Mouse (Mus musculus): ENCODE data around the gene Ndufaf3.

Ndufaf3 gene

DNA sequence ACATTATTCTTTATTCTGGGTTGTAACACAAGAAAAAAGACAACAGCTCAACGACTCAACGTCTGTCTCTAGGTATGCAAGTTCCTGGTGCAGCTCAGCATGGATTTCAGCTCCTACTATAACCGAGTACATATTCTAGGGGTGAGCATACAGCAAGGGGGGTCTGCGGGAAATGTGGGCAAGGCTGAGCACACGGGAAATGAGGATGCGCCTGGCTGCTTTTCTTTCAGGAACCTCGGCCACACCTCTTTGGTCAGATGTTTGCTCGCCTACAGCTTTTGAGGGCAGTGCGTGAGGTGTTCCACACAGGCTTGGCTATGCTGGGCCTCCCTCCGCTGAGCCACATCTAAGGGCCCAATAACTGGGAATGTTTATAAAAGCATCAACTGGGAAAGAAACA is 5.1 kb upstream of the Ndufaf3 start:
- no peak for DNase-seq

DNA sequence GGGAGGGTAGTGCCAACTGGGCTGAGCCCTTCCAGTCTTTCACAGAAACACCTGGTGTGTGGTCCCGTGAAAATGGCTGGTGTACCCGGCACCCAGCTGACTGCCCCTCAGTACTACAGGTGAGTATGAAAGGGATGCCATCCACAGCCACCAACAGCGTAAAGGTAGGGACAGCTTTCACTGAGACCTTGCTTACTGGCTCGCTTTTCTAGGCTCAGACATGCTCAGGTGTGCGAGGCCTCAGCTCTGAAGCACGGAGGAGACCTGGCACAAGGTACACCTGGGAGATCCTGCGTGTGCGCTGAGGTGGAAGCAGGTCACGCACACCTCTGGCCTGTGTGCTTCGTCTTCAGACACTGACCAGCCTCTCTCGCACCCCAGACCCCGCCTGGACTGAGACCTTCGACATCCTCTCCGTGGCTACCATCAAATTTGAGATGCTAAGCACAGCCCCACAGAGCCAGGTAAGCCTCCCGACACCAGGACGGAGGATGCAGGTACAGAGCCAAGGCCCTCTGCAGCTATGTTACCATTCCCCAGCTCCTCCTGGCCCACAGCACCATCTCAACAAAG is 4.3 kb upstream of the Ndufaf3 start:
- no peak for DNase-seq

DNA sequence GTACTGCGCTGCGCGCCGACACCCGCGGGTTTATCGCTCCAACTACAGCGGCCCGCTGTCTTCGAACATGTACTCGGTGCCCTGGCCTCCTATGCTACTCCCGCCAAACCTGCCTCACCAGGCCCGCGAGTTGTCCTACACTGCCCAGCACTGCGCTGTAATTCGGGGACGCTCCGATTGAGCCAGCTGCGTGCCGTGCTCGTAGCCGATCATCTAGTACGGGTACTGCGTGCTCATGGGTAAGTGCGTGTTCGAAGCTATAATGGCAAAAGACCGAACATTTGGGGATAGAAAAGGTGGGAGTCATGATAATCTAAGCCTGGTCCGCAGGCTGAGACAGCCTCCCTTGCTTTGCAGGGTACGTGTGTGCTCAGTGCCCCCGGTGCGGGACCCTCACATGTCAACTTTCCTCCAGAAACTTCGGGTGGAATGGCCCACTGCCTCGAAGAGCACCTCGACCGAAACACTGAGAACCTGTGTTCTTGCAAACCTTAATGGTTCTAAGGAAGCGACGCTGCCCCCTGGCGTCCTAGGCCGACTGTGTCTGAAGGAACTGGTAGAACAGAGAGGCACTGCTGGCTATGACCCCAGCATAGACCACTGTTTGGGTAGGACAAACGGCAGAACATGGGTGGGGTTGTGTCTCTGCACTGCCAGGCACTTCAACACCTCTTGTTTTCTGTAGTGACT is 3.1 kb upstream of the Ndufaf3 start:
- peak; percentile 94 for DNase-seq

DNA sequence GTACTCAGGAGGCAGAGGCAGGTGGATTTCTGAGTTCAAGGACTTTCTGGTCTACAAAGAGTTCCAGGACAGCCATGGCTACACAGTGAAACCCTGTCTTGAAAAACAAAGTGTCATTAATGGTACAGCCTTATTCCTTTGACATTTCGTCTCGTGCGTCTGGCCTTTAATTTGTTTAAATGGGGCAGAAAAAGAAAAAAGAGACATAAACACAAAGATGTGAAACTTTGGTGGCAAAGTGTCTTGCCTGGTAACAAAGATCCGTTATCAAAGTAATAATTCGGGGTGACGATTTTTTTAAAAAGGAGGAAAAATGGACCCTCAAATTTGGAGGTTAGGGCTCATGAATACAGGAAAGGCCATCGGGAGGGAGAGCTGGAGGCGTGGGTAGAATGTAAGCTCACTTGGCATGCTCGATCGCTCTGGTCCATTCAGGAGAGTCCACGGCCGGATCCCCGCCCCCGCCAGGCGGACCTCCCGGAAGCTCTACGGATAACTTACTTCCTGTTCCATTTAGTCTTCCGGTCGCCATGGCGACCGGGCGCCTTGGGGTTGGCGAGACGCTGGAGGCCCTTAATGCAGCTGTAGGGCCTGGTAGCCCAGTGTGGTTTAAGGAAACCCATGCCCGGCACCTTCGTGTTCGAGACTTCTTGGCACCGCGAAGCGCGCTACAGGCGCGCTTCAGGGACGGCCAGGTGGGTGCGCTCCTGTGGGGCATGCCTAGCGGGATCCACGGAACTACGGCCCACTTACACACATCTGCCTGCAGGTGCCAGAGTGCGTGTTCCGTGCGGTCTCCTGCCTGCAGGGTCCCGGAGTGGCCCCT is 2.4 kb upstream of the Ndufaf3 start, which contains the start of gene Dalrd3:
Gene Dalrd3 (plus strand): TSS at position 506 of the 826 bp plus-strand sequence.
- peak; percentile 98 for DNase-seq

DNA sequence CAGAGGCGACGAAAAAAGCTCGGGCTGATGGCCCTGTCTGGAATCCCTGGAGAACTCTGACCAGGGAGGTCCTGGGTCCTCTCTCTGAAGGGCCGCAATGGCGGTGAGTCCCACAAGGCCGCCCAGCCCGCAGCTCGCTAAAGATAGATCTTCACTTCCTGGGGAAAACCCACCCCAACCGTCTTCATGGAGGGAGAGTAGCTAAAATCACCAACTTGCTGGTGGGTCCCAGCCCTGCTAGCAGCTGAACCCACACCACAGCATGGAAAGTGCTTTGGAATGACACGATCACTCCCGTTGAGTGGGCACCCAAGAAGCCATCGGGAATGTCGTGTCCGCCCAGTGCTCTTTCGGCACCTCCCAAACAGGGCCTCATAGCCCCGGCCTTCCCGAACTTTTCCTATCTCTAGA is 1.3 kb upstream of the Ndufaf3 start:
- no peak for DNase-seq

DNA sequence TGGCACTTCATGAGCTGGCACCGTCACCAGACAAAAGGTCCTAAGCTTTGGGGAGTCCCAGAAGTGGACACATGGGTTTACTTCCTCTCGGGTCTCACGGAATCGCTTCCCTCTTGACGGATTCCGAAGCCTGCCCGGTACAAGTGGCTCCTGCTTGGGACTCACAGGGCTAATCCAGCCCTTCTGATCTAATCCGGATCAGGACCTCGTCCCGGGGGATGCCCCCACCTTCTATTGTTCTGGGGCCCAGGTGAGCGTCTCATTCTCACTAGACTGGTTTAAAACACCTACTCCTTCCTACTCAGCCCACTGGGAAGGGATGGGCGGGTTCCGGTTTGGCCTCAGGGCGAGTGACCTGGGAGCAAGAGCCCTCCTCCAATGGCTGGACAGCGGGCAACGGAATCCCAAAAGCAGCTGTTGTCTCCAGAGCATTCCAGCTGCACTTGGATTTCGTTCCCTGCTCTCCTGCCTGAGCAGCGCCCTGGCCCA is 741 bp upstream of the Ndufaf3 start:
- peak; percentile 42 for DNase-seq

DNA sequence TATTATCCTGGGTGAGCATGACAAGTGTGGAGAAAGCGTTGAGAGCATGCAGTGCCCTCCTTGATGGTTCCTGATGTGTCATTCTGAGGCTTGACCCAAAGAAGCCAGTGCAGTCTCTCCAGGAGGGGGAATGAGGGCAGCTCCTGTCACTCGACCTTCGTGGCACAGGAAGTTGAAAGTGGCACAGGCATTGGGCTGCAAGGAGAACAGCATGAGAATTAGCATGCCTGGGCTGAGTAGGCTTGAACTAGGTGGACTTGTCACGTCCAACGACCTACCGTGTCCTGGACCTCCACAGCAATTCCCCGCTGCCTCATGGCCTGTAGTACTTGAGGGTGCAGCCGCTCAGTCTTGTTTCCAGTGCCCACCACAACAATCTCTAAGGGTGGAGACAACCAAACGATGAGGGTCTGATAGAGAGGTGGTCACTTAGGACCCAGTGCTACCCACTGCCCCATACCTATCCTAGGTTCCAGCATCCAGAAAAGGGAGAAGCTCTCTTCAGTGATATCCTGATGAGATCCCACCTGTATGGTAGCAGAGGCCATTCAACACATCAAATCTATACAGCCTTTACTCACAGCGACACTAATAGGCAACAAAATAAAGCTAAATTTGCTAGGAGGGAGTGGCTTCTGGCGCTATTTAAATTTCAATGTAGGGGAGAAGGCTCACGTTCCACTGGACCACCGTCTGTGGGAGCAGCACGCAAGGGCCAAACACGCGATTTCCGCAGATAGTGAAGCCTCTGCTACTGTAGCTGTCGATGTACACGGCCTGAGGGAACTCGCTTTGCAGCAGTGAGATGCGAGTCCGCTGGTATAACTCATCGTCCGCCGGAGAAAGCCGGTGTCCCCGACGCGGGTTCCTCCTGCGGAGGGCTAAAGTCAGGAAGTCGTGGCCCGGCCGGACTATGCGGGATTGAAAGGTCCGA is 1.1 kb downstream of the Ndufaf3 start:
- no peak for DNase-seq

DNA sequence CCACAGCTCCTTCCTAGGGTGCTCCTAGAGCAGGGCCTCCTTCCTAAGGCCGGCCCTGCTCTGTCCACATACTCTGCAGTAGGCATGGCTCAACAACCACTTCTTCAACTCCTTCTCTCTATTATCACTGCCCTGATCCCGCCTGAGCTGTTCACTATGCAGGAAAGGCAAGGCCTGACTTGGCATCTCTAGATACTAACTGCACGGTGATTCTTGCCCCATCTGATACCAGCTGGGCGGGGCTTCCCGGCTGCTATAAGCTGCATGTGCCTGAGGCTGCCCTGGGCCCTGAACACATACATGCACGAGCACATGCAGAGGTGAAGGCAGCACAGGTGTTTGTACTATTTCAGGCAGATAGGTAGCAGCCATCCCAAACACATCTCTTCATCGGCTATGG is 3.1 kb downstream of the Ndufaf3 start:
- DNase-seq: no peak

DNA sequence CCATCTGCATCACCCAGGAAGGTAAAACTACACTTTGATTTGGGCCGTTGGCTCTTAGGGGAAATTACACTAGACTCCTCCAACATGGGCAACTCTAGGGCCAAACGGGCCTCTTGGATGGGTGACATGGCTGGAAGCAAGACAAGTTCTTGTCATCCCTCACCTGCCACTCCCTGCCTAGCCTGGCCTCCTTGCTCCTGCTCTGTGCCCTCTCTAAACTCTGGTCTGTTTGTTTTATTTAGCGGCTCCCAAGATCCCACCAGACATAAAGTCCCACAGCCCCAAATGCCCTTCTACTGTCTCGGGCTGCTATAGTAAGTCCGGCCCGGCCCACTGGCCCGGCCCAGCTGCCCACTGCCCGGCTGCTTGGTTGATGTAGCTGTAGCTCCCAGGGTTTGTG is 3.6 kb downstream of the Ndufaf3 start:
- DNase-seq: no peak

DNA sequence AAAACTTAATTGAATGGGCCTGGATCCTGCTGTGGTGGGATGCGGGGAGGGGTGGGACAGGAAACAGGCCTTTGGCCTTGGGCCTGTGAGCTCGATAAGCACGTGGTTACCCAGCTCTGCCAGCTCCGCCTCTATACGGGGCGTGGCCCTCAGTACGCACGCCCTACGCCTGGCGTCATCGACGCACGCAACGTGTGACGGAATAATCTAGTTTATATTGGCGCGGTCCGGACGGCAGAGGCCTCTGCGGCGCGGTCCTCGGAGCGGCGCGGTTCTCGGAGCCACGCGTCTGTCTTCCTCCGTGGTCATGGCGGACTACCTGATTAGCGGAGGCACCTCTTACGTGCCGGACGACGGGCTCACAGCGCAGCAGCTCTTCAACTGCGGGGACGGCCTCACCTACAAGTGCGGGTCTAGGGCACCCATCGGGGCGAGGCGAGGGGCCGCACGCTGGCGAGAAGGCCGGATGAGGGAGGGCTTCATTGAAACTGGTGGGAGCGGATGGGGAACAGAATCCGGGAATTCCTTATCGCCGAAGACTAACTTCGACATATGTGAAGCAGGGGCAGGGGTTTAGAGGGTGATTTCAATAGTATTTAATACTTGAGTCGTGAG is 6.9 kb downstream of the Ndufaf3 start, which contains the start of gene Impdh2:
Gene Impdh2 (plus strand): TSS at position 60 of the 615 bp plus-strand sequence.
- peak; percentile 99 for DNase-seq

DNA sequence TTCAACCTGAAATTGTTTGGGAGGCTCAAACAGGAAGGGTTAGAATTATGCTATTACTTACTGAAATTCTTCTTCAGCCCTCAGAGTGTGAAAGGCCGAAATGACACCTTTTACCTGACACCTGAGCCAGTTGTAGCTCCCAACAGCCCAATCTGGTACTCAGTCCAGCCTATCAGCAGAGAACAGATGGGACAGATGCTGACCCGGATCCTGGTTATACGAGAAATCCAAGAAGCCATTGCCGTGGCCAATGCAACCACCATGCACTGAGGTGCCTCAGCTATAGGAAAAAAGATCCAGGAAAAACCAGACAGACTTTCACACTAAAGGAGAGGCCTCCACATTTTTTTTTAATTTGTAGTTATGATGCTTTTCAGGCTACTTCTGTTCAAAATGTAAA is 8.1 kb downstream of the Ndufaf3 start:
- no peak for DNase-seq

DNA sequence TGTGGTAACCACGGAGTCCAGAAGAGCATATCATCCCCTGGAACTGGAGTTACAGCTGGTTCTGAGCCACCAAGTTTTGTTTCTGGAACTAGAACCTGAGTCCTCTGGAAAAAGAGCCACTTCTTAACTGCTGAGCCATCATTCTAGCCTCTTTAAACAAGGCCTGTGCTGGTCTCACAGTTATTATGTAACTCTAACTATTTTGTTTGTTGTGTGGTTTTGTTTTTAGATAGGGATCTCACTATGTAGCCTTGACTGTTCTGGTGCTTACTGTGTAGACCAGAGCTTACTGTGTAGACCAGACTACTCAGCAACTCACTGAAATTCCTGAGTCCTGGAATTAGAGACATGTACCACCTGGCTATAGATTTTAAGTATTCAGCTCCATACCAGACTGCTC is 20.4 kb downstream of the Ndufaf3 start:
- no peak for DNase-seq

DNA sequence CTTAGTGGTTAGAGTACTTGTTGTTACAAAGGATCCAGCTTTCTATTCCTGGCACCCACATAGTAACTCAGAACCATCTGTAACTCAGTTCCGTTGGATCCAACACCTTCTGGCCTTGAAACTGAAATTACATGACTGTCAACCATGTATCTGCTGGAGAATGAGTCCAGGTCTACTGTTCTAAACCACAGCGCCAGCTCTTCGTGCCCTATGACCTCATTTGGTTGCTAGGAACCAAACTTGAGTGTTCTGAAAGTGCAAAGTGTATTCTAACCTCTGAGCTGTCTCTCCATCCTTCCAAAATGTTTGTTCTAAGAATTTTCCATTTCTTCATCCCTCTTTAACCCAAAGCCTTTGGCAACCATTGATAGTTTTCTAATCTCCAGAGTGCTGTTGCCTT is 21.2 kb downstream of the Ndufaf3 start:
- DNase-seq: no peak

DNA sequence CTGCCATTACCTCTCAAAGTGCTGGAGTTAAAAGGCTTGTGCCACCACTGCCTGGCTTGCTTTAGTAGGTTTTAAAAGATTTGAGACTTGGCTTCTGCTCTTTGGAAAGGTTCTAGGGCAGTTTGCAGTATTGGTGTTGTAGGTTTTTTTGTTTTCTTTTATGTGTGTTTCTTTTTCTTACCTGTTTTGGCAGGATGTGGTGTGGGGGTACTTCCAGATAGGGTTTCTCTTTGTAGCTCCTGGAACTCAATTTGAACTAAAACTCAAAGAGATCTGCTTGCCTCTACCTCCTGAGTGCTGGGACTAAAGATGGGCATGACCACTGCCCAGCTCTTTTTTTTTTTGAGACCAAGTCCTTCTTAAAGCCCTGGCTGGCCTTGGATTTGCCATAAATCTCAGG is 26.4 kb downstream of the Ndufaf3 start:
- no peak for DNase-seq

DNA sequence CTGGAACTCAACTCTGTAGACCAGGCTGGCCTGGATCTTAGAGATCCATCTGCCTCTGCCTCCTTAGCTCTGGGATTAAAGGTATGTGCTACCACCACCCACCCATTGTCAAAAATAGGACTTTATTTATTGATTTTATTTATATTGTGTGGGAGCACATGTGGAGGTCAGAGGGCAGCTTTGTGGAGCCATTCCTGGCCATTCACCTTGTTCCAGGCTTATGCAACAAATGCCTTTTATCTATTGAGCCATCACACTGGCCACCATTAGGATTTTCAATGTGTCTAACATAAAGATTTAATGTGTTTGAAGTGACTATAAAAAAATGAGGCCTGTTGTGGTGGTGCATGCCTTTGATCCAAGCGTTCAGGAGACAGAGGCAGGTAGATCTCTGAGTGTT is 35.7 kb downstream of the Ndufaf3 start:
- no peak for DNase-seq

DNA sequence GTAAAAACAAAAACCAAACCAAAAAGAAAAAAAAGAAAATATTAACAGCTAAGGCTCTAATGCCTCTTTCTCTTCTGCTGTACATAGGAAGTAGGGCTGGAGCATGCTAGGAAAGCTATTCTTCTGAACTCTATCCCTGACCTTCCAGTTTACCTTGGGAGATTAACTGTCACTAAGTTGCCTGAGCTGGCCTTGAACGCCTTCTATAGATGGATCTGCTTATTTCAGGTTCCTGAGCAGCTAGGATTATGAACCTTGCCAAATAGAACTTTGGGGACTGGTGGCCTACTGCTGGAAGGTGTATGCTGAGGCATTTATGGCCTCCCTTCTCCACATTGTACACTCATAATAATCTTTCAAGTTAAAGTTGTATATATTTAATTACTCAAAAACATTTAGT is 36.3 kb downstream of the Ndufaf3 start:
- DNase-seq: no peak

DNA sequence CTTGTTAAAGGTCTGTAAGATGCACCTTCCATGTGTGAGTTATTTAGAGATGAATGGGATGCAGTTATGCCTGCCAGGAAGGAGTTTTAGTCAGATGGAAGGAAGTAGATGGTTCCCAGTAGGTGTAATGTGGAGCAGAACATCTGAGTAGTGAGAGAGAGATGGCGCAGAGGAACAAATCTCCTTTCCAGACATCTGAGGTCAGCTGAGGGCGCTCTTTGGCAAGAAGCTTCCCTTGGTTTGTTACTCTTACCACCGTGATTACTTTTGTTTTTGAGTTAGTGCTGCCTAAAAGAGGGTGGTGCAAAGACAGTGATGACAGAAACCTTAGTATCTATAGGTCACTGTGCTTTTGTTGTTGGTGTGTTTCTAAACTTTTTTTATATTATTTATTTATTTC is 41.8 kb downstream of the Ndufaf3 start:
- no peak for DNase-seq

DNA sequence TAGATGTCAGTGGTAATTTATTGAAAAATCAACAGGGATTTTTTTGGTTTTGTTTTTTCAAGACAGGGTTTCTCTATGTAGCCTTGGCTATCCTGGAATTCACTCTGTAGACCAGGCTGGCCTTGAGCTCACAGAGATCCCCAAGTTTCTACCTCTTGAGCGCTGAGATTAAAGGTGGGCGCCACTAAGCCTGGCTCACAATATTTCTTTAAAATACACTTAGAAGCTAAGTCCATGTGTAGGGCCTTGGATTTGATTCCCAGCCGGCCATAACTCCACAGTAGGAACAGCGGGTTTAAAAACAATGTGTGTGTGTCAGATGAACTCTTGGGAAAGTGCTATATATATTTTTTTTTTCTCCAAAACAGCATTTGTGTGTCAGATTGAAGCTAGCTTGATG is 43.9 kb downstream of the Ndufaf3 start:
- DNase-seq: no peak

DNA sequence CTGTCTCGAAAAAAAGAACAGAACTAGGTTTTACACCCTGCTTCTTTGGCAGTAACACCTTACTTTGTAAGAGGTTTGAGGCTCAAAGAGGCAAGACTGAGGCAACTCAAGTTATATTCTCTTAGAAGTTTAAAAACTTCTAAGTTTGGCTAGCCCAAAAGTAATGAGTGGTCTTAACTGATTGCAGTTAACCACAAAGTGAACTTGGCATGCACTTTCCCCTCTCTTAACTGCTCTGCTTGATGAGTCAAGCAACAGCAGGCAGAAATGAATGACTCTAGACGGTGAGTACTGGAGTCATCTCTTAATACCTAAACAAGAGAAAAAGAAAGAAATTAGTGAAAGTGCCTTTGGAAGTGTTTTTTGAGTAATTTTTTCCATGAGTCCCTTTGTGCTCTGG is 45.6 kb downstream of the Ndufaf3 start:
- DNase-seq: no peak

DNA sequence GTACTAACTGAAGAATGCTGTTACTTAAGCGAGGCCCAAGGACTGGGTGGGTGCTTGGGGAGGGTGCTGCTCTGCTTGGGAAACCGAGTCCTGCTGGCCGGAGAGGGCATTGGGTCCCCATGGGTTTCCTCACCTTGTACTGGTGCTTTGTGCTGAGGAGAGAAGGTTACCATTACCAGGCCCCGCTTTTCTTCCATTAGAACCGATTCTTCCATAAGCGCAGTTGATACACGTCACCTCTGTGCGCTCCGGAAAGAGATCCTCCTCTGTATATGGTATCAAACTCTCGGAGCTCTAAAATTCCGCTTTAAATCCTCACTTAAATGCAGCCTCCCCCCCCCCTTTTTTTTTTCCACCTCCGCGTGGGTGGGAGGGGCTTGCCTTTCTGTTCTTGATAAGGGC is 49.3 kb downstream of the Ndufaf3 start:
- peak; percentile 46 for DNase-seq

DNA sequence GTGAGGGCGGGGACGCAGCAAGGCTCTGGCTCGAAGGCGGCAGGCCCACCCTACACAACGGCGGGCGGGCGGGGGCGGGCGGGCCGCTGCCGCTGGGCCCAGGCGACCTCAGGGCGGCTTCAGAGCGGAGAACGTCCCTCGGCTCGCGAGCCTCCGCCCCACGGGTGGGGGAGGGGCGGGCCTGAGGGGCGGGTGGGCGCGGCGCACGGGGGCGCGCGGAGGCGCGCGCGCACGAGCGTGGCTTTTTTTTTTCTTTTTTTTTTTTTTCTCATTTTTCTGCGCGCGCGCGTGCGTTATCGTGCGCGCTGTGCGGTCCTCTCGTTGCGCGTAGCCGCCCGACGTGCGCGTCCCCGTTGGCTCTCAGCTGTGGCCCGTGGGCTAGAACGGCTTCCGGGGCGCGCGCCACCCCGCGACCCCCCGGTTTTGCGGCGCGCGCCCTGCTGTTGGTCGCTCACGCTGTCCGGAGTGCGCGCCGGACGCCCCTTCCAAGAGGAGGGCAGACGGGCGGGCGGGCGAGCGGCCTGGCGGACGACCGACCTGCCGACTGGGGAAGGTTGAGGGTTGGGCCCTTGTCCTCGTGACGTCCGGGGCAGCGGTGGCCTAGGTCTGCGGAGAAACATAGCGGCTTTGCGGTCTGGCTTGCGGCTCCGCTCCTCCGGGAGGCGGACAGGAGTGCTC is 49.8 kb downstream of the Ndufaf3 start:
- DNase-seq: peak; percentile 85
